Mouse (Mus musculus) testis, adult 2 months (tissue): Measurements from ENCODE around the gene Ppp1r1c. TPM values are rescaled to one million over a fixed set of nuclear protein-coding genes. Genes with fewer than 3 reads are reported as not detected.

Source experiments
- H3K27ac ChIP-seq: fragments of 200-500 bp; 2 replicates; pipeline ENCODE4 v1.5.1; 2012; ENCODE audit warnings: low read depth, low read length; ENCODE audit not compliant: control insufficient read depth, insufficient read depth
- H3K27me3 ChIP-seq: fragments of 200-500 bp; 2 replicates; pipeline ENCODE4 v1.6.1; 2012; ENCODE audit warnings: mild to moderate bottlenecking, low read length, moderate library complexity; ENCODE audit not compliant: control insufficient read depth, insufficient read depth
- H3K36me3 ChIP-seq: fragments of 200-500 bp; 2 replicates; pipeline ENCODE4 v1.6.1; 2012; ENCODE audit warnings: mild to moderate bottlenecking, low read length; ENCODE audit not compliant: control insufficient read depth, insufficient read depth
- H3K4me1 ChIP-seq: fragments of 200-500 bp; 2 replicates; pipeline ENCODE4 v1.6.1; 2012; ENCODE audit warnings: low read length; ENCODE audit not compliant: control insufficient read depth, insufficient read depth
- H3K4me3 ChIP-seq: fragments of 200-500 bp; 2 replicates; pipeline ENCODE4 v1.5.1; 2012; ENCODE audit warnings: low read depth, mild to moderate bottlenecking, low read length, moderate library complexity, mixed read lengths; ENCODE audit not compliant: control insufficient read depth
- CTCF ChIP-seq: fragments of 200-500 bp; IDR thresholded peaks from 2 replicates; pipeline ENCODE4 v1.5.1; 2012; ENCODE audit warnings: low read depth, mild to moderate bottlenecking, inconsistent platforms, low read length, moderate library complexity; ENCODE audit not compliant: control insufficient read depth, insufficient read depth, insufficient replicate concordance
- POLR2A ChIP-seq: fragments of 200-500 bp; IDR thresholded peaks from 2 replicates; pipeline ENCODE4 v1.6.1; 2012; ENCODE audit warnings: low read depth, mild to moderate bottlenecking, inconsistent platforms, low read length, moderate library complexity; ENCODE audit not compliant: control insufficient read depth
- polyA plus RNA-seq: library from polyadenylated mRNA; depleted of rRNA; stranded (reverse); fragments of >200 nt; gene quantifications from 2 replicates; pipeline ENCODE4 v1.2.3, GENCODE M21; 2012

Ppp1r1c gene
- polyA plus RNA-seq, 1 experiment, result 11.9 TPM

DNA sequence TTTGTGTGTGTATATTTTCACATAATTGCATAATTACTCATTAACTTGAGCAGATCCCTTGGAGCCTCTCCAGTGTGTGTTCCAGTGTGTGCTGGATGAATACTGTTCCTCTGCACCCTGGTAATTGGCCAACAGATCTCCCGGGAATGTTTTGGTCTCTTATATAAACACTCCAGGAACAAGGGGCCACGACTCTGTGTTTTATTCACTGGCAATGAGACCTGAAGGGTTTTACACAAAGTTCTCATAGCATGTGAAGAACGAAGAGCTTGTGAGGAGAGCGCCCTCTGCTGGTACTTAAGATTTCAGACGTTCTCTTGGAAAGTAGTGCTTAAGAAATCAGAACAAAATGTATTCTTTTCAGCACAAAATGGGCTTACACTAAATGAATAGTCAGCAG is 66.8 kb downstream of the Ppp1r1c start:
- H3K4me1 ChIP-seq, result no peaks in the 10 kb centered on the region
- H3K27me3 ChIP-seq, result no peaks in the 10 kb centered on the region
- no peak overlapping the region for H3K27ac ChIP-seq
- no peaks in the 10 kb centered on the region for H3K36me3 ChIP-seq
- TF ChIP-seq CTCF (no peak), POLR2A (no peak)
- H3K4me3 ChIP-seq, result no peak overlapping the region

DNA sequence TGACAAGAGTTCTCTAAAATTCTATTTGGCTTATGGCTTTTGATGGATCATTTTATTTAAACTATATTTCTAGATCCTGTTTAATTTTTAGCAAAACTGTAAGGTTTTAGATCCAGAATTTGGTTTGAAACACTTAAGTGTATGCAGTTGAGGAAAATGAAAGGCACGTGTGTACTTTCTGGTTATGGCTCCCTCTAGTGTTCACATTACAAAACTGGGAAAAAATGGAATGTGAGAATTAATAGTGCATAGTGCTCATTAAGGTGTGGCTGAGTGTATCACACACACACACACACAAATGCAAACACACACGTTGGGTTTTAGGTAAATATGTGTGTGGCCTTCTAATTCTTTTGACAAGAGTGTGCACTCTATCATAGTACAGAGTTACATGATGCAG is 70.2 kb downstream of the Ppp1r1c start:
- TF ChIP-seq POLR2A (no peak), CTCF (no peak)
- Histone ChIP-seq H3K27ac (no peak overlapping the region), H3K4me1 (no peaks in the 10 kb centered on the region)

DNA sequence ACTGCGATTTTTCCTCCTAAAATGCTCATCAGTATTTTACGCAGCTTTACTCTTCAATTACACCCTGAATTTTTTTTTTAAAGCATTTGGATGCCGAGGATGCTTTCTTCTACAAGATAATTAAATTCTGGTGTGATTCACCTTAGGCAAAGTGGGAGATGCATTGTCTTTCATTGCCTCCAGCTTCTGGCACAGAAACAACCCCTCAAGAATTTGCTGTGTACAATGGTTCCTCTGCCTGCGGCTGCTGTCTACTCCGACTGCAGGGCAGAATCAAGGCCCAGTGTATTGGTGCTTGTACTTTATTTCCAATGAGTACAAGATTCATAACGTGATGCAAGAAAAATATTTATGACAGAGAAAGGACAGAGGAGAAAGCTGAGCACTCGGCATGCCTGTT is 73.2 kb downstream of the Ppp1r1c start:
- Histone ChIP-seq H3K27me3 (no peaks in the 10 kb centered on the region), H3K36me3 (no peaks in the 10 kb centered on the region), H3K27ac (no peak overlapping the region), H3K4me3 (no peak overlapping the region), H3K4me1 (no peaks in the 10 kb centered on the region)
- TF ChIP-seq CTCF (no peak), POLR2A (no peak)

More for the DNA sequence above, 70.2 kb downstream of the Ppp1r1c start:
- Histone ChIP-seq H3K4me3 (no peak overlapping the region), H3K36me3 (no peaks in the 10 kb centered on the region), H3K27me3 (no peaks in the 10 kb centered on the region)

DNA sequence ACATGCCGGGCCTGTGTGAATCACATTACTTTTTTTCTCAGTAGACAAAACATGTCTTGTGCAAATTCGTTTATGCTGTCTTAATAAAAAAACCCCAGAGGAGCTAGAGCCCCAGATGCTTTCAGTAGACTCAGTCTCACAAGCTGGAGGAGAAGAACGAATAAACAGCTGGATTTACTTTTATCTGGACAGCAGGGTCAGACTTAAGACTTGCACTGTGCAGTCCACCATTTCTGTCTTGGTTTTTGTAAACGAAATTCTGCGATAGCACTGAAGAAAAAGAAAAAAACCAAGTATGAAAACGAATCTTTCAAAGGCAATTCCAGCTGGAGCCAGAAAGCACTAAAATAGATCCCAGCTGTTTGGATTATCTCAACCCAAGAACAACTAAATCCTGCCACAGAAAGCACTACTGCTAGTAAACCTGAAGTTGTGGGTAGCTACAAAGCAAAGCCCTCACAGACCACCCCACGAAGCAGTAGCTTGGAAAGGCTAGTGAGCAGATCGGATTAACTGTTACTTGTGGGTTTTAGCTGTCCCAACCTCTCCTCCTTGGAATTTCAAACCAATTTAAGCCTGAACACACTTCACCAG is 78.1 kb downstream of the Ppp1r1c start:
- H3K4me3 ChIP-seq, result no peak overlapping the region
- no peak overlapping the region for H3K27ac ChIP-seq
- H3K27me3 ChIP-seq, result no peaks in the 10 kb centered on the region
- peaks cover 6% of the 10 kb centered on the region for H3K4me1 ChIP-seq
- TF ChIP-seq CTCF (no peak), POLR2A (no peak)
- H3K36me3 ChIP-seq, result no peaks in the 10 kb centered on the region

DNA sequence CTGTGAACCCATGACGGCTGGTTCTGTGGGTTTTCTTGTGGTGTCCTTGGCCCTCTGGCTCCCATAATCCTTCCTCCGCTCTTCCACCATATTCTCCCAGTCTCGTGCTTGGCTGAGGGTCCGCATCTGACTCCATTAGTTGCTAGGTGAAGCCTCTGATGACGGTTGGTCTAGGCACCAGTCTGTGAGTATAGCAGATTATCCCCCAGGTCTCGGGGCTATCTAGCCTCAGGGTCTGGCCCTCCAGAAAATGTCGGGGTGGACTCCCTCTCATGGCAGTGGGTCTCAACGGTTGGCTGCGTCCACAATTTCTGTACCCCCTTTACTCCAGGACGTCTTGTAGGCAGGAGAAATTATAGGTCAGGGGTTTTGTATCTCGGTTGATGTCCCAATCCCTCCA is 78.9 kb downstream of the Ppp1r1c start:
- peak overlapping the region; percentile 88 for H3K4me3 ChIP-seq
- TF ChIP-seq POLR2A (peak; percentile 37; the same call in 1 of the 2 replicates), CTCF (no peak)
- H3K36me3 ChIP-seq, result no peaks in the 10 kb centered on the region
- H3K4me1 ChIP-seq, result peaks cover 6% of the 10 kb centered on the region
- no peaks in the 10 kb centered on the region for H3K27me3 ChIP-seq
- peak overlapping the region; percentile 83 for H3K27ac ChIP-seq

DNA sequence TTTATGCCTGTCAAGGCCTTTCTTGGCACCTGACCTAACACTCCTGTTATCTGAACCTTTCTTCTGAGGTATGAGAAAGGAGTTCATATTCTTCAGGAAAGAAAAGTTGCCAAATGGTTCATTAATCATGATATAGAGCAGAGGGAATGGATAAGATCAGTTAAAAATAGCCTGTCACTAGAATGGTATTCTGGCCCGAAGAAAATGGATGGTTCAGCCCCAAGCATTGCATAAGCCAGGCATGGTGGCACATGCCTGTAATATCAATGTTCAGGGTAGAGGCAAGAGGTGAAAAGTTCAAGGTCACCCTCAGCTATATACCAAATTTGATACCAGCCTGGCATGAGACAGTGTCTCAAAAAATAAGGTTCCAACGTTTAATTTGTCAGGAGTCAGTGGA is 85.6 kb downstream of the Ppp1r1c start:
- no peaks in the 10 kb centered on the region for H3K4me1 ChIP-seq

DNA sequence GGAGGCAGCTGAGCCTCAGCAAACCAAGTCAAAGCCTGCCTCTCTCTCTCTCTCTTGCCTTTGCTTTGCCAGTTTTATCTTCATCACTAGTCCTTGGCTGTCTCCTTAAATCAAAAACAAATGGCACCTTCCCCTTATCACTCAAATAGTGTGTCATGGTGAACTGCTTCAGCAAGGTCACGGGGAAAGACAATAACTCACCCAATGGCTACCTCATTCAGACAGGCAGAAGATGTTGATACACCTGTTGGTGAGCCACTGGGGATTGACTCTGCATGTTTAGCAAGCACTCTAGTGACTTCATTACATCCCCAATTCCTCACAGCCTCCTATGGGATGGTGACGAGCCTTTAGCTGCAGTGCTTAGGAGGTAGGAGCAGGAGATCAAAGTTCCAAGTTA is 89.9 kb downstream of the Ppp1r1c start:
- no peak overlapping the region for H3K27ac ChIP-seq
- no peaks in the 10 kb centered on the region for H3K4me1 ChIP-seq
- H3K27me3 ChIP-seq, result no peaks in the 10 kb centered on the region
- H3K4me3 ChIP-seq, result no peak overlapping the region
- TF ChIP-seq CTCF, result no peak
- no peak for TF ChIP-seq POLR2A
- no peaks in the 10 kb centered on the region for H3K36me3 ChIP-seq

More for the DNA sequence above, 85.6 kb downstream of the Ppp1r1c start:
- no peaks in the 10 kb centered on the region for H3K27me3 ChIP-seq
- H3K36me3 ChIP-seq, result no peaks in the 10 kb centered on the region
- H3K27ac ChIP-seq, result no peak overlapping the region
- TF ChIP-seq POLR2A, result no peak
- no peak for TF ChIP-seq CTCF
- no peak overlapping the region for H3K4me3 ChIP-seq
